10 mouse cellular contexts compared by ENCODE assay signal in genomic region chr14:120299716-120300115, GRCm38 (mm10). TPM values are rescaled to one million over a fixed set of nuclear protein-coding genes. Genes with fewer than 3 reads are reported as not detected.
DNase-seq lines count a peak whose midpoint lies in the region; ATAC-seq lines count a peak whose summit lies in the region.
"Had no signal": no experiment of that assay in that cellular context is flagged by ENCODE, and none has a peak within 500 bp of the region (broad histone marks: within the 10 kb centered on the region; RNA-seq: fewer than 3 reads in every experiment).

No protein-coding gene starts in this region.

- H3K9me3 ChIP-seq in heart, embryonic 13.5 days, result no peaks in the 10 kb centered on the region
- no peaks in the 10 kb centered on the region for H3K9me3 ChIP-seq in forebrain, embryonic 12.5 days
- H3K9me3 ChIP-seq: embryonic facial prominence, embryonic 12.5 days had no signal

- peaks cover 8% of the 10 kb centered on the region; the same call in 1 of the 2 replicates for H3K36me3 ChIP-seq in heart, embryonic 13.5 days
- no peaks in the 10 kb centered on the region for H3K36me3 ChIP-seq in forebrain, embryonic 12.5 days (replicated peaks)
- H3K36me3 ChIP-seq: embryonic facial prominence, embryonic 12.5 days had no signal

- ATAC-seq in heart, embryonic 13.5 days (ENCODE audit: extremely low read depth, insufficient number of reproducible peaks, low FRiP score, low TSS enrichment), result no peak; the same call in 1 of the 2 replicates
- ATAC-seq in forebrain, embryonic 12.5 days (ENCODE audit: low FRiP score), result no peak

- peaks cover 92% of the 10 kb centered on the region for H3K4me1 ChIP-seq in heart, embryonic 13.5 days
- H3K4me1 ChIP-seq in forebrain, embryonic 12.5 days, result peaks cover 26% of the 10 kb centered on the region

- intact Hi-C loops in heart, postnatal 25 days (cut with DNase I), result loop anchor here (5.0 kb wide), 1 partner anchor 38 kb away; no protein-coding TSS in a partner anchor

- H3K4me3 ChIP-seq in heart, embryonic 13.5 days, result 0 out of 2 replicates have a peak overlapping the region, but pooled peaks have one; percentile 13
- no peak overlapping the region for H3K4me3 ChIP-seq in forebrain, embryonic 12.5 days (replicated peaks)
- H3K4me3 ChIP-seq: embryonic facial prominence, embryonic 12.5 days had no signal

- H3K9ac ChIP-seq in heart, embryonic 13.5 days, result peak overlapping the region; percentile 74
- H3K9ac ChIP-seq in forebrain, embryonic 12.5 days, result no peak overlapping the region
- H3K9ac ChIP-seq: embryonic facial prominence, embryonic 12.5 days had no signal

- H3K4me2 ChIP-seq in heart, embryonic 13.5 days, result peak overlapping the region; percentile 54
- no peak overlapping the region for H3K4me2 ChIP-seq in forebrain, embryonic 12.5 days
- H3K4me2 ChIP-seq: embryonic facial prominence, embryonic 12.5 days had no signal

- DNase-seq in heart, adult 18-20 months, result peak; percentile 81 to 82
- no peak for DNase-seq in heart, postnatal 25 days (ENCODE audit: low spot score)
- DNase-seq in NIH3T3 (ENCODE audit: low read depth), result peak; percentile 67
- DNase-seq in kidney, postnatal 36 days, result peak; percentile 24 to 67
- DNase-seq in cerebellum, postnatal 36 days, result no peak
- no peak for DNase-seq in layer of hippocampus, adult 8-10 months (ENCODE audit: low spot score in 2 of 2)
- DNase-seq: layer of hippocampus, adult 9-11 months had no signal

- 12% methylated on average over 3 of the region's 3 CpGs for WGBS in heart, embryonic 13.5 days
- 90% methylated on average over 3 of the region's 3 CpGs for WGBS in forebrain, embryonic 12.5 days

- peak overlapping the region; percentile 94 for H3K27ac ChIP-seq in heart, embryonic 13.5 days (replicated peaks)
- H3K27ac ChIP-seq in forebrain, embryonic 12.5 days, result no peak overlapping the region
- H3K27ac ChIP-seq: embryonic facial prominence, embryonic 12.5 days had no signal

- no peaks in the 10 kb centered on the region for H3K27me3 ChIP-seq in heart, embryonic 13.5 days (replicated peaks)
- H3K27me3 ChIP-seq in forebrain, embryonic 12.5 days, result no peaks in the 10 kb centered on the region
- H3K27me3 ChIP-seq: embryonic facial prominence, embryonic 12.5 days had no signal

RNA-seq across cellular contexts. Expression of gene Mbnl2, which starts 24.2 kb away (rescaled TPM):
- 100 to 1,000 TPM; 218 to 240 TPM for total RNA-seq in heart, adult 18-20 months (2021)
- 100 to 1,000 TPM; 234 to 252 TPM for total RNA-seq in heart, postnatal 25 days (2021)
- polyA plus RNA-seq in heart, embryonic 13.5 days (2015; fragmentation: Nextera tagmentation; extraction: Ambion mirVana), result 88.9 and 92.5 TPM in 2 replicates
- polyA plus RNA-seq in forebrain, embryonic 12.5 days (2016; fragmentation: Nextera tagmentation; extraction: Ambion mirVana), result 29.4 and 32.5 TPM in 2 replicates
- total RNA-seq in layer of hippocampus, adult 8-10 months (2022), result 100 to 1,000 TPM; 203 to 270 (median 247) TPM

Comparison
In these comparisons a context has a peak if more than half of its experiments do, and no peak if none do; other contexts are left out.
1. DNase-seq: peak in heart, adult 18-20 months (2 of 2), NIH3T3 (single experiment) and kidney, postnatal 36 days (2 of 2); none in heart, postnatal 25 days (single experiment), cerebellum, postnatal 36 days (0 of 2) and layer of hippocampus, adult 8-10 months (0 of 2).